In the genomic region with DNA sequence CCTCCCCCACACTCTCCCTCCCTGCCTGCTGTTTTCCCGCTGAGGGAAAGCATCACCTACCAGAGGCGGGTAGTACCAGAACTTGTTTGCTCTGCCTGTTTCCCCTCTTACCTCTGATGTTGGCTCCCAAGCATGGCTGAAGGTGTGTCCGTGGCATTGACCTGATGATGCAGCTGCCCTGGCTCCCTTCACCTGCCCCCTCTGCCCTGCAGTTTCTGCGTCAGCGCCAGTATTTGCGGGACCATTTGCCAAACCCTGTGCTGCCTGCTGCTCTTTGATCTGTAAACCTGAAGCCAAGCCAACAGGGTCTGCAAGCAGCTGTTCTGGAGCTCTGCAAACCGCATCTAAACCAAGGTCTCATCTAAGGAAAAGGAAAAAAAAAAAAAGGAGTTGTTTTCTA, we compare ENCODE assay signal across 15 mouse cellular contexts. TPM values are rescaled to one million over a fixed set of nuclear protein-coding genes. Genes with fewer than 3 reads are reported as not detected.
A peak's percentile ranks its signal among the peaks of the same experiment; 100 is the strongest.
DNase-seq lines count a peak whose midpoint lies in the region.
"Had no signal": no experiment of that assay in that cellular context is flagged by ENCODE, and none has a peak within 500 bp of the region (broad histone marks: within the 10 kb centered on the region; RNA-seq: fewer than 3 reads in every experiment).

No protein-coding gene starts in this region.

- intact Hi-C loops in left cerebral cortex, postnatal 4 days (cut with DNase I) = no loop called here

- peak; percentile 28 for DNase-seq in adrenal gland, postnatal 10 days
- DNase-seq in adrenal gland, postnatal 4 days (ENCODE audit: low spot score in 2 of 2) = no peak
- peak; percentile 67 for DNase-seq in left cerebral cortex, postnatal 4 days
- DNase-seq in left cerebral cortex, adult 11 months (ENCODE audit: low spot score) = no peak
- DNase-seq in thymus, postnatal 14 days = peak; percentile 8
- DNase-seq in thymus, postnatal 10 days (ENCODE audit: low spot score in 2 of 2) = no peak
- DNase-seq in frontal cortex, postnatal 10 days (ENCODE audit: low spot score in 2 of 2) = no peak
- DNase-seq: cerebellum, adult 9-10 months; gastrocnemius, postnatal 10 days; heart, postnatal 10 days; kidney, adult 11 months; layer of hippocampus, adult 9-11 months had no signal

RNA-seq across cellular contexts. Expression of a gene that starts 3.9 kb away (rescaled TPM):
- total RNA-seq in adrenal gland, postnatal 10 days (2021) = 10 to 100 TPM in 1 of 2 experiments, 1 to 10 TPM in 1; 8.9 to 35.1 TPM
- total RNA-seq in adrenal gland, postnatal 4 days (2021) = 1 to 10 TPM in 1 of 2 experiments, under 1 TPM in 1; 0.48 to 8.8 TPM
- not detected for total RNA-seq in left cerebral cortex, postnatal 4 days (2021)
- total RNA-seq: ES-E14; gastrocnemius, postnatal 10 days; left cerebral cortex, adult 8-10 months; megakaryocyte-erythroid progenitor cell, adult 5-6 weeks had no signal

RNA-seq across cellular contexts. Expression of a gene that starts 24.4 kb away (rescaled TPM):
- total RNA-seq in adrenal gland, postnatal 10 days (2021) = under 1 TPM; 0.27 to 0.90 TPM
- total RNA-seq in adrenal gland, postnatal 4 days (2021) = 1 to 10 TPM in 1 of 2 experiments, under 1 TPM in 1; 0.25 to 1.6 TPM
- under 1 TPM; 0.18 to 0.24 TPM for total RNA-seq in left cerebral cortex, postnatal 4 days (2021)
- total RNA-seq: megakaryocyte-erythroid progenitor cell, adult 5-6 weeks had no signal

RNA-seq across cellular contexts. Expression of a gene that starts 53.2 kb away (rescaled TPM):
- total RNA-seq in adrenal gland, postnatal 10 days (2021) = 1 to 10 TPM; 2.6 to 3.6 TPM
- 1 to 10 TPM; 1.6 to 2.3 TPM for total RNA-seq in adrenal gland, postnatal 4 days (2021)
- not detected for total RNA-seq in left cerebral cortex, postnatal 4 days (2021)
- total RNA-seq: gastrocnemius, postnatal 10 days; megakaryocyte-erythroid progenitor cell, adult 5-6 weeks had no signal

Comparison
In these comparisons a context has a peak if more than half of its experiments do, and no peak if none do; other contexts are left out.
1. DNase-seq: peak in adrenal gland, postnatal 10 days (single experiment), left cerebral cortex, postnatal 4 days (single experiment) and thymus, postnatal 14 days (single experiment); none in adrenal gland, postnatal 4 days (0 of 2), left cerebral cortex, adult 11 months (single experiment), thymus, postnatal 10 days (0 of 2) and frontal cortex, postnatal 10 days (0 of 2).